Mouse (Mus musculus) CD4-positive, CD25-positive, alpha-beta regulatory T cell, adult 4 months (primary cell): Measurements from ENCODE around the gene Rinl. TPM values are rescaled to one million over a fixed set of nuclear protein-coding genes. Genes with fewer than 3 reads are reported as not detected.
A peak's percentile ranks its signal among the peaks of the same experiment; 100 is the strongest.

Source experiments
- ATAC-seq: one replicate; pipeline ENCODE4 v1.8.0; 2017
- polyA plus RNA-seq, 2 experiments: library from polyadenylated mRNA; unstranded; fragments of 100-300 nt; shearing (Covaris generic); gene quantifications; one replicate each; pipeline ENCODE4 v1.2.1; 2017

The Rinl gene
- polyA plus RNA-seq, 2 experiments from 2014 or later, result 197 to 273 TPM

- ATAC-seq, result peak; percentile 29
These were observed 20.8 kb downstream of the Rinl start for GRCm38 (mm10) chr7:28809401-28810089.

GRCm38 (mm10) chr7:28810107-28811066, 21.6 kb downstream of the Rinl start:
- peak; percentile 75 for ATAC-seq

- peak; percentile 3 for ATAC-seq
These were observed 22.5 kb downstream of the Rinl start for GRCm38 (mm10) chr7:28811228-28811627.

GRCm38 (mm10) chr7:28811640-28812275, 23.0 kb downstream of the Rinl start:
- ATAC-seq, result no peak

- no peak for ATAC-seq
These were observed 23.7 kb downstream of the Rinl start for GRCm38 (mm10) chr7:28812436-28812835.

GRCm38 (mm10) chr7:28812949-28813348, 24.2 kb downstream of the Rinl start:
- ATAC-seq, result no peak

GRCm38 (mm10) chr7:28814306-28815034, 25.7 kb downstream of the Rinl start:
- no peak for ATAC-seq

- no peak for ATAC-seq
These were observed 26.5 kb downstream of the Rinl start for GRCm38 (mm10) chr7:28815230-28815629.

GRCm38 (mm10) chr7:28816201-28816600, 27.4 kb downstream of the Rinl start:
- no peak for ATAC-seq

GRCm38 (mm10) chr7:28816920-28817319, 28.2 kb downstream of the Rinl start:
- ATAC-seq, result no peak

GRCm38 (mm10) chr7:28817524-28817923, 28.8 kb downstream of the Rinl start:
- no peak for ATAC-seq

- no peak for ATAC-seq
These were observed 29.2 kb downstream of the Rinl start for GRCm38 (mm10) chr7:28817957-28818356.

GRCm38 (mm10) chr7:28818436-28818835, 29.7 kb downstream of the Rinl start:
- ATAC-seq, result no peak

- ATAC-seq, result no peak
These were observed 30.2 kb downstream of the Rinl start for GRCm38 (mm10) chr7:28818861-28819452.

GRCm38 (mm10) chr7:28819571-28819970, 30.8 kb downstream of the Rinl start:
- ATAC-seq, result no peak

- no peak for ATAC-seq
These were observed 31.8 kb downstream of the Rinl start for GRCm38 (mm10) chr7:28820358-28821260.

- ATAC-seq, result peak; percentile 39
These were observed 32.6 kb downstream of the Rinl start for GRCm38 (mm10) chr7:28821261-28821831.

GRCm38 (mm10) chr7:28822556-28822955, 33.8 kb downstream of the Rinl start:
- ATAC-seq, result no peak

- ATAC-seq, result no peak
These were observed 34.5 kb downstream of the Rinl start for GRCm38 (mm10) chr7:28822993-28823903.
